Mouse (Mus musculus) gastrocnemius, postnatal 36 days (tissue): Measurements from ENCODE around the gene Gm28168. TPM values are rescaled to one million over a fixed set of nuclear protein-coding genes. Genes with fewer than 3 reads are reported as not detected.
"Not testable (repeated sequence)": the region's sequence is repeated elsewhere in the genome, so short reads cannot be mapped to it uniquely, and the experiment has no call there.

Experiments
- DNase-seq, 2 experiments: peaks; one replicate each; pipeline ENCODE4 v3.0.0; 2022
- intact Hi-C: fragments of 180-260 bp; cut with DNase I; formaldehyde crosslinking; loops from one replicate; pipeline ENCODE4 v1.15.1; 2025
- long read RNA-seq, 2 experiments: library from polyadenylated mRNA; stranded (forward); transcript quantifications; one replicate each; pipeline ENCODE4 v2.0.0; 2021
- total RNA-seq, 2 experiments: library from RNA; stranded (reverse); gene quantifications; 2 replicates each; pipeline ENCODE4 v1.2.3; 2021

Gene Gm28168
- not detected for total RNA-seq
- long read RNA-seq, experiment 1, result 0 reads
- long read RNA-seq, experiment 2, result 0 reads

GRCm38 (mm10) chr1:117927715-117928114, at the start of gene Gm28168:
Gm28168 (plus strand) TSS chr1:117928015.
- intact Hi-C loops, DNase-seq: not testable (repeated sequence)

GRCm38 (mm10) chr1:117965639-117966038, 37.8 kb downstream of the Gm28168 start, which contains the start of gene Gm7145:
Gm7145 (plus strand) TSS chr1:117965939.
- intact Hi-C loops, result no loop called here
- DNase-seq, result no peak

Other genes with a start within 250 kb of the Gm28168 start
- not detected for gene Gm28363, start 230.9 kb upstream of the Gm28168 start, total RNA-seq
- gene B020011L13Rik, start 146.9 kb upstream of the Gm28168 start, total RNA-seq, result not detected
- gene Gm28360, start 97.9 kb upstream of the Gm28168 start, total RNA-seq, result not detected
- gene Gm7145, start 37.9 kb downstream of the Gm28168 start, total RNA-seq, result not detected
- not detected for gene Gm29106, start 248.5 kb downstream of the Gm28168 start, total RNA-seq